9 mouse cellular contexts compared by ENCODE assay signal in genomic region chr12:81485311-81485710, GRCm38 (mm10). TPM values are rescaled to one million over a fixed set of nuclear protein-coding genes. Genes with fewer than 3 reads are reported as not detected.
DNase-seq lines count a peak whose midpoint lies in the region; ATAC-seq and TF ChIP-seq lines count a peak whose summit lies in the region.
"Had no signal": no experiment of that assay in that cellular context is flagged by ENCODE, and none has a peak within 500 bp of the region (broad histone marks: within the 10 kb centered on the region; RNA-seq: fewer than 3 reads in every experiment).

No protein-coding gene starts in this region.

- whole genome bisulfite sequencing in embryonic facial prominence, embryonic 15.5 days = 40% methylated on average over 6 of the region's 6 CpGs
- 43% methylated on average over 6 of the region's 6 CpGs for WGBS in limb, embryonic 12.5 days
- WGBS in stomach, embryonic 15.5 days = 40% methylated on average over 6 of the region's 6 CpGs

- H3K27me3 ChIP-seq in C2C12 (ENCODE audit: control insufficient read depth, insufficient read depth, insufficient read length) = no peaks in the 10 kb centered on the region
- no peaks in the 10 kb centered on the region for H3K27me3 ChIP-seq in embryonic facial prominence, embryonic 15.5 days
- H3K27me3 ChIP-seq in limb, embryonic 12.5 days = no peaks in the 10 kb centered on the region
- H3K27me3 ChIP-seq in stomach, embryonic 15.5 days (replicated peaks) = no peaks in the 10 kb centered on the region
- H3K27me3 ChIP-seq: Patski had no signal

- peak overlapping the region; percentile 52 for H3K4me2 ChIP-seq in embryonic facial prominence, embryonic 15.5 days (replicated peaks)
- peak overlapping the region; percentile 60 for H3K4me2 ChIP-seq in limb, embryonic 12.5 days
- peak overlapping the region; percentile 47 for H3K4me2 ChIP-seq in stomach, embryonic 15.5 days

- H3K9me3 ChIP-seq in embryonic facial prominence, embryonic 15.5 days (replicated peaks) = no peaks in the 10 kb centered on the region
- no peaks in the 10 kb centered on the region for H3K9me3 ChIP-seq in limb, embryonic 12.5 days
- H3K9me3 ChIP-seq in stomach, embryonic 15.5 days = no peaks in the 10 kb centered on the region

- H3K79me3 ChIP-seq in C2C12 (ENCODE audit: low read depth) = peaks cover 18% of the 10 kb centered on the region

- no peak for TF ChIP-seq CTCF in C2C12 (IDR thresholded peaks at IDR 0.05; ENCODE audit: control insufficient read depth, insufficient read depth, insufficient read length)

- 0 out of 2 replicates have a peak, but pooled peaks cover 2% of the 10 kb centered on the region for H3K4me1 ChIP-seq in embryonic facial prominence, embryonic 15.5 days
- no peaks in the 10 kb centered on the region for H3K4me1 ChIP-seq in limb, embryonic 12.5 days (replicated peaks)
- no peaks in the 10 kb centered on the region for H3K4me1 ChIP-seq in stomach, embryonic 15.5 days

- ATAC-seq in embryonic facial prominence, embryonic 15.5 days (ENCODE audit: insufficient number of reproducible peaks, low FRiP score, low TSS enrichment, low read depth) = no peak
- ATAC-seq in limb, embryonic 12.5 days (ENCODE audit: insufficient number of reproducible peaks, insufficient read depth, low FRiP score, low TSS enrichment, low read depth) = no peak
- ATAC-seq in stomach, embryonic 15.5 days (ENCODE audit: insufficient read depth, low FRiP score, low read depth) = no peak

- peak overlapping the region; percentile 60 for H3K4me3 ChIP-seq in C2C12 (ENCODE audit: insufficient read depth, poor library complexity, severe bottlenecking)
- peak overlapping the region; percentile 77 for H3K4me3 ChIP-seq in embryonic facial prominence, embryonic 15.5 days (replicated peaks)
- H3K4me3 ChIP-seq in limb, embryonic 12.5 days (replicated peaks) = peak overlapping the region; percentile 62
- H3K4me3 ChIP-seq in stomach, embryonic 15.5 days (replicated peaks) = peak overlapping the region; percentile 83

- H3K79me2 ChIP-seq in C2C12 (ENCODE audit: control insufficient read depth, insufficient read depth) = peaks cover 27% of the 10 kb centered on the region

- no peak overlapping the region for H3K9ac ChIP-seq in embryonic facial prominence, embryonic 15.5 days
- H3K9ac ChIP-seq in limb, embryonic 12.5 days (replicated peaks) = no peak overlapping the region
- H3K9ac ChIP-seq in stomach, embryonic 15.5 days = no peak overlapping the region

- H3K27ac ChIP-seq in embryonic facial prominence, embryonic 15.5 days (replicated peaks) = peak overlapping the region; percentile 94; the same call in 1 of the 2 replicates
- H3K27ac ChIP-seq in limb, embryonic 12.5 days = no peak overlapping the region
- H3K27ac ChIP-seq in stomach, embryonic 15.5 days = peak overlapping the region; percentile 98

- DNase-seq in heart, adult 11 months = peak; percentile 89
- DNase-seq in heart, adult 8-10 months (ENCODE audit: low spot score) = no peak
- no peak for DNase-seq in spleen, postnatal 14 days (ENCODE audit: low spot score in 2 of 2)
- no peak for DNase-seq in MN1 (ENCODE audit: low spot score)

- no peak overlapping the region for H3ac ChIP-seq in C2C12 (ENCODE audit: control insufficient read depth, insufficient read length, low read depth)

- peaks cover 6% of the 10 kb centered on the region for H3K36me3 ChIP-seq in C2C12 (ENCODE audit: control insufficient read depth, insufficient read depth)
- H3K36me3 ChIP-seq in embryonic facial prominence, embryonic 15.5 days = no peaks in the 10 kb centered on the region
- no peaks in the 10 kb centered on the region for H3K36me3 ChIP-seq in limb, embryonic 12.5 days
- no peaks in the 10 kb centered on the region for H3K36me3 ChIP-seq in stomach, embryonic 15.5 days

TF ChIP-seq in C2C12, 6 proteins besides CTCF, POLR2A, EP300 and RAD21:
- TF ChIP-seq FOSL1 (IDR thresholded peaks at IDR 0.05; ENCODE audit: insufficient read depth, low read length, poor library complexity, severe bottlenecking) = no peak
- TF ChIP-seq MYOG (IDR thresholded peaks at IDR 0.05; ENCODE audit: control insufficient read depth, extremely low read depth, insufficient read length) = no peak
- no peak for TF ChIP-seq CEBPB (IDR thresholded peaks at IDR 0.05; ENCODE audit: low read depth)
- no peak for TF ChIP-seq MAX (IDR thresholded peaks at IDR 0.05)
- no peak for TF ChIP-seq MYOD1 (IDR thresholded peaks at IDR 0.05; ENCODE audit: control insufficient read depth, insufficient read length, low read depth)
- TF ChIP-seq USF1 (IDR thresholded peaks at IDR 0.05; ENCODE audit: low read depth) = no peak
TF ChIP-seq in C2C12: peak in this region for 0.

RNA-seq across cellular contexts. Expression of gene Cox16, which starts 0.4 kb away (rescaled TPM):
- 10 to 100 TPM; 59.2 to 68.2 (median 63.6) TPM for total RNA-seq in heart, adult 8-10 months (2022)
- 88.4 TPM for polyA plus RNA-seq in C2C12 (2012; fragmentation: generic; extraction: Trizol)
- polyA plus RNA-seq in embryonic facial prominence, embryonic 15.5 days (2015; fragmentation: Nextera tagmentation; extraction: Ambion mirVana) = 119 and 123 TPM in 2 replicates
- polyA plus RNA-seq in limb, embryonic 12.5 days (2016; fragmentation: Nextera tagmentation; extraction: Ambion mirVana) = 132 and 136 TPM in 2 replicates
- polyA plus RNA-seq in stomach, embryonic 15.5 days (2015; fragmentation: Nextera tagmentation; extraction: Ambion mirVana) = 150 and 155 TPM in 2 replicates

RNA-seq across cellular contexts. Expression of gene Gm20498, which starts 47.4 kb away (rescaled TPM):
- 10 to 100 TPM; 40.0 to 48.0 (median 46.3) TPM for total RNA-seq in heart, adult 8-10 months (2022)
- 30.2 TPM for polyA plus RNA-seq in C2C12 (2012; fragmentation: generic; extraction: Trizol)
- 23.2 and 23.6 TPM in 2 replicates for polyA plus RNA-seq in embryonic facial prominence, embryonic 15.5 days (2015; fragmentation: Nextera tagmentation; extraction: Ambion mirVana)
- polyA plus RNA-seq in limb, embryonic 12.5 days (2016; fragmentation: Nextera tagmentation; extraction: Ambion mirVana) = 26.3 and 26.7 TPM in 2 replicates
- polyA plus RNA-seq in stomach, embryonic 15.5 days (2015; fragmentation: Nextera tagmentation; extraction: Ambion mirVana) = 25.9 and 26.3 TPM in 2 replicates

RNA-seq across cellular contexts. Expression of gene Synj2bp, which starts 47.4 kb away (rescaled TPM):
- 10 to 100 TPM; 36.2 to 45.1 (median 40.3) TPM for total RNA-seq in heart, adult 8-10 months (2022)
- 9.2 TPM for polyA plus RNA-seq in C2C12 (2012; fragmentation: generic; extraction: Trizol)
- polyA plus RNA-seq in embryonic facial prominence, embryonic 15.5 days (2015; fragmentation: Nextera tagmentation; extraction: Ambion mirVana) = 34.9 and 36.5 TPM in 2 replicates
- 35.6 and 39.5 TPM in 2 replicates for polyA plus RNA-seq in limb, embryonic 12.5 days (2016; fragmentation: Nextera tagmentation; extraction: Ambion mirVana)
- 40.3 and 43.6 TPM in 2 replicates for polyA plus RNA-seq in stomach, embryonic 15.5 days (2015; fragmentation: Nextera tagmentation; extraction: Ambion mirVana)
